Mouse (Mus musculus) adrenal gland, postnatal 25 days (tissue): ENCODE data around the gene Lmnb2. TPM values are rescaled to one million over a fixed set of nuclear protein-coding genes. Genes with fewer than 3 reads are reported as not detected.

Experiments
- DNase-seq: peaks from one replicate; pipeline ENCODE4 v3.0.0; 2021; ENCODE audit warnings: mixed read lengths
- total RNA-seq: library from RNA; stranded (reverse); gene quantifications from 2 replicates; pipeline ENCODE4 v1.2.3, GENCODE M21; 2021

Lmnb2 gene
- total RNA-seq, 1 experiment from 2014 or later = 15.2 TPM

GRCm38 (mm10) chr10:80900318-80901247 lies 17.5 kb downstream of the Lmnb2 start, which contains the start of gene Timm13:
TSS of gene Timm13 (minus strand) at chr10:80900969.
- peak; percentile 94 for DNase-seq

- no peak for DNase-seq
Observed at GRCm38 (mm10) chr10:80899591-80900317, 18.3 kb downstream of the Lmnb2 start.

- no peak for DNase-seq
Observed at GRCm38 (mm10) chr10:80899074-80899473, 19.0 kb downstream of the Lmnb2 start.

- peak; percentile 51 for DNase-seq
Observed at GRCm38 (mm10) chr10:80897861-80898510, 20.1 kb downstream of the Lmnb2 start.

GRCm38 (mm10) chr10:80896581-80897485 lies 21.2 kb downstream of the Lmnb2 start:
- DNase-seq = no peak

- DNase-seq = no peak
Observed at GRCm38 (mm10) chr10:80895697-80896096, 22.3 kb downstream of the Lmnb2 start.

- no peak for DNase-seq
Observed at GRCm38 (mm10) chr10:80895100-80895499, 22.9 kb downstream of the Lmnb2 start.

- DNase-seq = peak; percentile 85
Observed at GRCm38 (mm10) chr10:80887181-80887580, 30.9 kb downstream of the Lmnb2 start.

- DNase-seq = peak; percentile 79
Observed at GRCm38 (mm10) chr10:80881301-80881700, 36.7 kb downstream of the Lmnb2 start.

GRCm38 (mm10) chr10:80880901-80881300 lies 37.1 kb downstream of the Lmnb2 start:
- DNase-seq = no peak

- peak; percentile 75 for DNase-seq
Observed at GRCm38 (mm10) chr10:80880131-80880641, 37.9 kb downstream of the Lmnb2 start.

GRCm38 (mm10) chr10:80876594-80876993 lies 41.5 kb downstream of the Lmnb2 start:
- no peak for DNase-seq

- peak; percentile 47 for DNase-seq
Observed at GRCm38 (mm10) chr10:80876028-80876427, 42.0 kb downstream of the Lmnb2 start.

GRCm38 (mm10) chr10:80874035-80874434 lies 44.0 kb downstream of the Lmnb2 start:
- DNase-seq = no peak

GRCm38 (mm10) chr10:80871581-80871980 lies 46.5 kb downstream of the Lmnb2 start, which contains the start of gene Tmprss9:
TSS of gene Tmprss9 (plus strand) at chr10:80871848.
- no peak for DNase-seq

- no peak for DNase-seq
Observed at GRCm38 (mm10) chr10:80870993-80871392, 47.1 kb downstream of the Lmnb2 start.

- DNase-seq = no peak
Observed at GRCm38 (mm10) chr10:80864446-80864845, 53.6 kb downstream of the Lmnb2 start.

GRCm38 (mm10) chr10:80862305-80862704 lies 55.7 kb downstream of the Lmnb2 start:
- DNase-seq = no peak

- DNase-seq = no peak
Observed at GRCm38 (mm10) chr10:80858350-80858935, 59.6 kb downstream of the Lmnb2 start.

GRCm38 (mm10) chr10:80857848-80858247 lies 60.2 kb downstream of the Lmnb2 start:
- DNase-seq = no peak

- no peak for DNase-seq
Observed at GRCm38 (mm10) chr10:80857386-80857785, 60.7 kb downstream of the Lmnb2 start.
